Mouse (Mus musculus): ENCODE results near the gene Mettl8. TPM values are rescaled to one million over a fixed set of nuclear protein-coding genes. Genes with fewer than 3 reads are reported as not detected.
A peak's percentile ranks its signal among the peaks of the same experiment; 100 is the strongest.

Mettl8 gene
- polyA plus RNA-seq, 1 experiment from 2014 or later = 3.8 TPM

- Histone ChIP-seq H3K9me3 (ENCODE audit: low read length) (no peaks in the 10 kb centered on the region), H3K4me1 (ENCODE audit: insufficient read depth) (0 out of 2 replicates have a peak, but pooled peaks cover 10% of the 10 kb centered on the region), H3K9ac (replicated peaks) (no peak overlapping the region), H3K4me2 (ENCODE audit: low read depth, low read length) (no peak overlapping the region), H3K36me3 (replicated peaks; ENCODE audit: insufficient read depth, low read length) (no peaks in the 10 kb centered on the region), H3K27me3 (ENCODE audit: insufficient read depth, low read length) (no peaks in the 10 kb centered on the region), H3K27ac (ENCODE audit: low read depth) (no peak overlapping the region), H3K4me3 (ENCODE audit: low read depth, low read length) (no peak overlapping the region)
- peak; percentile 45 for DNase-seq
- no peak for TF ChIP-seq EP300 (IDR thresholded peaks at IDR 0.05; ENCODE audit: low read depth)
- no peak for TF ChIP-seq CTCF (IDR thresholded peaks at IDR 0.05; ENCODE audit: low read depth)
- peak; percentile 79 for ATAC-seq
- 78% methylated on average over 21 of the region's 21 CpGs for WGBS (ENCODE audit: insufficient replicate concordance)
Observed at GRCm38 (mm10) chr2:70938844-70939494, 116.4 kb downstream of the Mettl8 start.

- Histone ChIP-seq H3K36me3 (replicated peaks; ENCODE audit: insufficient read depth, low read length) (no peaks in the 10 kb centered on the region), H3K4me3 (ENCODE audit: low read depth, low read length) (no peak overlapping the region), H3K9ac (replicated peaks) (no peak overlapping the region), H3K27ac (ENCODE audit: low read depth) (no peak overlapping the region), H3K4me1 (ENCODE audit: insufficient read depth) (0 out of 2 replicates have a peak, but pooled peaks cover 7% of the 10 kb centered on the region), H3K9me3 (ENCODE audit: low read length) (no peaks in the 10 kb centered on the region), H3K4me2 (ENCODE audit: low read depth, low read length) (no peak overlapping the region), H3K27me3 (ENCODE audit: insufficient read depth, low read length) (no peaks in the 10 kb centered on the region)
- no peak for TF ChIP-seq CTCF (IDR thresholded peaks at IDR 0.05; ENCODE audit: low read depth)
- TF ChIP-seq EP300 (IDR thresholded peaks at IDR 0.05; ENCODE audit: low read depth) = no peak
- WGBS (ENCODE audit: insufficient replicate concordance) = 73% methylated on average over 8 of the region's 8 CpGs
- no peak for DNase-seq
- ATAC-seq = no peak
Observed at GRCm38 (mm10) chr2:70934772-70935171, 120.6 kb downstream of the Mettl8 start.

GRCm38 (mm10) chr2:70933516-70933915 lies 121.9 kb downstream of the Mettl8 start:
- TF ChIP-seq CTCF (IDR thresholded peaks at IDR 0.05; ENCODE audit: low read depth) (no peak), EP300 (IDR thresholded peaks at IDR 0.05; ENCODE audit: low read depth) (no peak)
- H3K4me2 ChIP-seq (ENCODE audit: low read depth, low read length) = no peak overlapping the region
- 65% methylated on average over 1 of the region's 1 CpGs for whole genome bisulfite sequencing (ENCODE audit: insufficient replicate concordance)
- H3K9ac ChIP-seq (replicated peaks) = no peak overlapping the region
- H3K27ac ChIP-seq (ENCODE audit: low read depth) = no peak overlapping the region
- no peak overlapping the region for H3K4me3 ChIP-seq (ENCODE audit: low read depth, low read length)
- no peaks in the 10 kb centered on the region for H3K27me3 ChIP-seq (ENCODE audit: insufficient read depth, low read length)
- 0 out of 2 replicates have a peak, but pooled peaks cover 2% of the 10 kb centered on the region for H3K4me1 ChIP-seq (ENCODE audit: insufficient read depth)
- no peaks in the 10 kb centered on the region for H3K9me3 ChIP-seq (ENCODE audit: low read length)
- H3K36me3 ChIP-seq (replicated peaks; ENCODE audit: insufficient read depth, low read length) = no peaks in the 10 kb centered on the region
- DNase-seq = no peak
- no peak for ATAC-seq

- no peaks in the 10 kb centered on the region for H3K9me3 ChIP-seq (ENCODE audit: low read length)
- H3K27ac ChIP-seq (ENCODE audit: low read depth) = no peak overlapping the region
- H3K27me3 ChIP-seq (ENCODE audit: insufficient read depth, low read length) = no peaks in the 10 kb centered on the region
- H3K4me3 ChIP-seq (ENCODE audit: low read depth, low read length) = no peak overlapping the region
- H3K4me1 ChIP-seq (ENCODE audit: insufficient read depth) = 0 out of 2 replicates have a peak, but pooled peaks cover 2% of the 10 kb centered on the region
- peak; percentile 23 for DNase-seq
- H3K9ac ChIP-seq (replicated peaks) = no peak overlapping the region
- WGBS (ENCODE audit: insufficient replicate concordance) = 42% methylated on average over 4 of the region's 4 CpGs
- H3K36me3 ChIP-seq (replicated peaks; ENCODE audit: insufficient read depth, low read length) = no peaks in the 10 kb centered on the region
- TF ChIP-seq CTCF (IDR thresholded peaks at IDR 0.05; ENCODE audit: low read depth) (no peak), EP300 (IDR thresholded peaks at IDR 0.05; ENCODE audit: low read depth) (no peak)
- ATAC-seq = peak; percentile 88
- H3K4me2 ChIP-seq (ENCODE audit: low read depth, low read length) = no peak overlapping the region
Observed at GRCm38 (mm10) chr2:70932965-70933364, 122.4 kb downstream of the Mettl8 start.

GRCm38 (mm10) chr2:70930631-70931288 lies 124.6 kb downstream of the Mettl8 start:
- TF ChIP-seq CTCF (IDR thresholded peaks at IDR 0.05; ENCODE audit: low read depth) (no peak), EP300 (IDR thresholded peaks at IDR 0.05; ENCODE audit: low read depth) (no peak)
- Histone ChIP-seq H3K4me3 (ENCODE audit: low read depth, low read length) (no peak overlapping the region), H3K27me3 (ENCODE audit: insufficient read depth, low read length) (no peaks in the 10 kb centered on the region), H3K9ac (replicated peaks) (no peak overlapping the region), H3K4me1 (ENCODE audit: insufficient read depth) (0 out of 2 replicates have a peak, but pooled peaks cover 2% of the 10 kb centered on the region), H3K9me3 (ENCODE audit: low read length) (no peaks in the 10 kb centered on the region), H3K4me2 (ENCODE audit: low read depth, low read length) (no peak overlapping the region), H3K27ac (ENCODE audit: low read depth) (no peak overlapping the region), H3K36me3 (replicated peaks; ENCODE audit: insufficient read depth, low read length) (no peaks in the 10 kb centered on the region)
- no peak for ATAC-seq
- 52% methylated on average over 11 of the region's 11 CpGs for WGBS (ENCODE audit: insufficient replicate concordance)
- no peak for DNase-seq

GRCm38 (mm10) chr2:70929714-70930113 lies 125.7 kb downstream of the Mettl8 start:
- Histone ChIP-seq H3K9ac (replicated peaks) (no peak overlapping the region), H3K27ac (ENCODE audit: low read depth) (no peak overlapping the region), H3K4me2 (ENCODE audit: low read depth, low read length) (no peak overlapping the region), H3K4me1 (ENCODE audit: insufficient read depth) (0 out of 2 replicates have a peak, but pooled peaks cover 2% of the 10 kb centered on the region), H3K9me3 (ENCODE audit: low read length) (no peaks in the 10 kb centered on the region), H3K4me3 (ENCODE audit: low read depth, low read length) (no peak overlapping the region), H3K27me3 (ENCODE audit: insufficient read depth, low read length) (no peaks in the 10 kb centered on the region), H3K36me3 (replicated peaks; ENCODE audit: insufficient read depth, low read length) (no peaks in the 10 kb centered on the region)
- ATAC-seq (no peak), DNase-seq (no peak)
- TF ChIP-seq CTCF (IDR thresholded peaks at IDR 0.05; ENCODE audit: low read depth) (no peak), EP300 (IDR thresholded peaks at IDR 0.05; ENCODE audit: low read depth) (no peak)
- WGBS (ENCODE audit: insufficient replicate concordance) = 81% methylated on average over 11 of the region's 11 CpGs
